Mouse (Mus musculus): ENCODE results near the gene Plekhn1. TPM values are rescaled to one million over a fixed set of nuclear protein-coding genes. Genes with fewer than 3 reads are reported as not detected.

The Plekhn1 gene
- polyA plus RNA-seq, 1 experiment: 7.5 TPM

DNA sequence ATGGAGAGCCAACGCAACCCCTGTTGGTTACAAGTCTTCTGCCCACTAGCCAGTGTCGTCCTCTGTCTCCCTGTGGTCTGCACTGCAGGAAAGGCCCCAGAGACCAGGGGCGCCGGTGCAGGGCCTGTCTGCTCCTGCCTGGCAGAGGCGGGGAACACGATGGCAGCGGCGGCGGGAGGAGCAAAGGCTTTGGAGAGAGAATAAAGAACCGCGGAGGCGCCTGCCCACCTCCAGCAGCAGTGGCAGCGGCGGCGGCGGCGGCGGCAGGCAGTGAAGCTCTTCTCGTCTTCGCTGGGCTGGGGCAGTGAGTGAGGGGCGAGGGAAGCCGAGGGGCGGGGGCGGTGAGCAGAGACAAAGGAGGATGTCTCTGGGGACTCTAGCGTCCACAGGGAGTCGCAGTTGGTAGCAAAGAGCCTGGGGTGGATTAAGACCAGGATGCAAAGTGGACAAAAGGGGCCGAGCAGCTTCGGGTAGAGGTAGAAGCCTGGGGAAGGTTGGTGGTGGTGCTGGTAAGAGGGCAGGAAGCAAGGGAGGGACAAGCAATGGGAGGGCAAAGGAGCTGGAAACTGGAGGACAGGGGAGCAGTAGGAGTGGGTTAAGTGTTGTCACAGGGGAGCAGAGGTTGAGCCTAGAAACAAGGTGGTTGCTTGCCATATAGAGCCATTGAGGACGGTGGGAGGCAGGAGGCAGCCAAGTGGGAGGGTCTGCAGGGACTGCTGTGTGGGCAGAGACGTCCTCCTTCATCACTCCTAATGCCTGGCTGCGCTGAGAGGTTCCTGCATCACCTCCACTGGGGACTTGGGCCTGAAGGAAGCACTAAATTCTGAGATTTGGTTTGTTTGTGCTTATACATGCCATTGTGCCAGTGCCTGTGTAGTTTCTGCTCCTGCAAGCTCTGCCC, 48.5 kb downstream of the Plekhn1 start:
- no peaks in the 10 kb centered on the region for H3K27me3 ChIP-seq (ENCODE audit: control insufficient read depth, insufficient read depth, insufficient read length)
- H3K79me2 ChIP-seq (ENCODE audit: control insufficient read depth, insufficient read depth): no peaks in the 10 kb centered on the region
- no peak overlapping the region for H3K4me3 ChIP-seq (ENCODE audit: insufficient read depth, poor library complexity, severe bottlenecking)
- no peaks in the 10 kb centered on the region for H3K36me3 ChIP-seq (ENCODE audit: control insufficient read depth, insufficient read depth)
- TF ChIP-seq MAX (IDR thresholded peaks at IDR 0.05): no peak
- H3K79me3 ChIP-seq (ENCODE audit: low read depth): no peaks in the 10 kb centered on the region
- H3ac ChIP-seq (ENCODE audit: control insufficient read depth, insufficient read length, low read depth): no peak overlapping the region

DNA sequence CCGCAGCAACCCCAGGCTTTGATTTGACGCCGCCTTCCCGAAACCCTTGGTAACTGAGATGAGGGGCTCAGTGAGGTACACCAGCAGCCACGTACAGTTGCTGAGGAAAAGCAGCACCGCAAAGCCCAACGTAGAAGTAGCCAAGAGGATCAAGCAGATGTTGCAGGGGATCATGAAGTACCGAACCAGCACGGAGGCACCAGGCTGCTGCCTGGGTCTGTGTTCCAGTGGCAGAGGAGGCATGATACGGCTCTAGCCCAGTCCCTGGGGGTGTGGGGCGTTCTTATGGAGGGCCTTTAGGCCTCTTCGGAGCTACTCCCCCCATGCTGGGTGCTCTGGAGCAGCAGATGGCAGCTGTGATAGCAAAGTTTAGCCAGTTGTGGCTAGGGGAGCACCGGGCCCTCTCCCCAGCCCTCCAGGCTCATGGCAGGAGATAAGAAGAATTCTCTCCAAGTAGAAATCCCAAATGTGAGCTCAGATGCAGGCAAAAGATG, 49.2 kb downstream of the Plekhn1 start:
- no peaks in the 10 kb centered on the region for H3K79me2 ChIP-seq (ENCODE audit: control insufficient read depth, insufficient read depth)
- no peak overlapping the region for H3ac ChIP-seq (ENCODE audit: control insufficient read depth, insufficient read length, low read depth)
- H3K36me3 ChIP-seq (ENCODE audit: control insufficient read depth, insufficient read depth): no peaks in the 10 kb centered on the region
- no peaks in the 10 kb centered on the region for H3K79me3 ChIP-seq (ENCODE audit: low read depth)
- H3K27me3 ChIP-seq (ENCODE audit: control insufficient read depth, insufficient read depth, insufficient read length): no peaks in the 10 kb centered on the region
- H3K4me3 ChIP-seq (ENCODE audit: insufficient read depth, poor library complexity, severe bottlenecking): no peak overlapping the region
- TF ChIP-seq CEBPB (IDR thresholded peaks at IDR 0.05; ENCODE audit: low read depth) (no peak), CTCF (IDR thresholded peaks at IDR 0.05; ENCODE audit: control insufficient read depth, insufficient read depth, insufficient read length) (no peak), MYOD1 (IDR thresholded peaks at IDR 0.05; ENCODE audit: control insufficient read depth, insufficient read length, low read depth) (no peak), MAX (IDR thresholded peaks at IDR 0.05) (no peak), MYOG (IDR thresholded peaks at IDR 0.05; ENCODE audit: control insufficient read depth, extremely low read depth, insufficient read length) (no peak), FOSL1 (IDR thresholded peaks at IDR 0.05; ENCODE audit: insufficient read depth, low read length, poor library complexity, severe bottlenecking) (no peak), USF1 (IDR thresholded peaks at IDR 0.05; ENCODE audit: low read depth) (no peak)

DNA sequence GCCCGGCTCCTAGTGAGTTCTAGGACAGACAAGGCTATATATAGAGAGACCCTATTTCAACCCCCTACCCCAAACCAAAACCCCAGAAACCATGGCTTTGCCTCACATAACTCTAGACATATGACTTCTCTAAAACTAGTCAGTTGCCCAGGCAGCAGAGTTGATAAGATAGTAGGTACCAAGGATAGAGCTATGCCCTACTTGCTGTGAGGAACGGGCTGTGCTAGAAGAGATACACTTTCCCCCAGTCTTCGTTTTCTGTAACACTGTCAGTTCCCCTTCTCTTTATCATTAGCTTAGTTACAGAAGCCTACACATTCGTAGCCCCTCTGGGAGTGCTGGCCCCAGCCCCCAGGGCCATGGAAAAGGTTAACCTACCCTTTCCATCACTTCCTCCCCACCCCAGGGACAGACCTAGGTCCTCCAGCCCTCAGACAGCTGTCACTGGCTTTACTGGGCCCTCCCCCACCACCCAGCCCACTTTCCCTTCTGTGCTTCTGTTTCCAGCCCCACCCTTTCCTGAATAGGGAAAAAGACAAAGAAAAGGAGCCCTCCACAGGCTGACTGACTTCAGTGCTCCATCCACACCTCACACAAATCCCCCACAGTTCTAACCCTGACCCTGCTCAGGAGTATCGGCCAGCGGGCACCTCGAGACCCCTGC, 50.2 kb downstream of the Plekhn1 start:
- no peak overlapping the region for H3K4me3 ChIP-seq (ENCODE audit: insufficient read depth, poor library complexity, severe bottlenecking)
- H3K79me3 ChIP-seq (ENCODE audit: low read depth): no peaks in the 10 kb centered on the region
- H3K79me2 ChIP-seq (ENCODE audit: control insufficient read depth, insufficient read depth): no peaks in the 10 kb centered on the region
- H3K36me3 ChIP-seq (ENCODE audit: control insufficient read depth, insufficient read depth): no peaks in the 10 kb centered on the region
- no peaks in the 10 kb centered on the region for H3K27me3 ChIP-seq (ENCODE audit: control insufficient read depth, insufficient read depth, insufficient read length)
- no peak for TF ChIP-seq MYOD1 (IDR thresholded peaks at IDR 0.05; ENCODE audit: control insufficient read depth, insufficient read length, low read depth)
- no peak for TF ChIP-seq CTCF (IDR thresholded peaks at IDR 0.05; ENCODE audit: control insufficient read depth, insufficient read depth, insufficient read length)
- TF ChIP-seq MAX (IDR thresholded peaks at IDR 0.05): no peak
- TF ChIP-seq USF1 (IDR thresholded peaks at IDR 0.05; ENCODE audit: low read depth): no peak
- TF ChIP-seq MYOG (IDR thresholded peaks at IDR 0.05; ENCODE audit: control insufficient read depth, extremely low read depth, insufficient read length): no peak
- TF ChIP-seq FOSL1 (IDR thresholded peaks at IDR 0.05; ENCODE audit: insufficient read depth, low read length, poor library complexity, severe bottlenecking): no peak
- TF ChIP-seq CEBPB (IDR thresholded peaks at IDR 0.05; ENCODE audit: low read depth): no peak
- no peak overlapping the region for H3ac ChIP-seq (ENCODE audit: control insufficient read depth, insufficient read length, low read depth)

DNA sequence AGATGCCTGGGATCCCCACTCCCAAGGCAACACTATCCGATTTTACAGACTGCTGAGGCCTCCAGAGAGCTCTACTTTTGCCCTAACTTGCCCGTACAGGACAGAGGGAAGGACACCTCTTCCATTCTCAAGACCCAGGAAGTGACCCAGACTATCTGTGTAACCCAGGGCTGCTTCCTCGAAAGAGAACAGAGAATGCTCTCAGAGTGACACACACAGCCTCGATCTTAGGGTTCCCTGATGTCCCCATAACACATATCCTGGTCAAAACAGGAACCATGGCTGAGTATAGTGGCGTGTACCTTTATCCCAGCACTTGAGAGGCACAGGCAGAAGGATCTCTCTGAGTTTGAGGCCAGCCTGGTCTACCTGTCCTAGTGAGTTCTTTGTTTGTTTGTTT, 50.9 kb downstream of the Plekhn1 start:
- Histone ChIP-seq H3K4me3 (ENCODE audit: insufficient read depth, poor library complexity, severe bottlenecking) (no peak overlapping the region), H3ac (ENCODE audit: control insufficient read depth, insufficient read length, low read depth) (no peak overlapping the region), H3K27me3 (ENCODE audit: control insufficient read depth, insufficient read depth, insufficient read length) (no peaks in the 10 kb centered on the region), H3K79me2 (ENCODE audit: control insufficient read depth, insufficient read depth) (no peaks in the 10 kb centered on the region), H3K79me3 (ENCODE audit: low read depth) (no peaks in the 10 kb centered on the region), H3K36me3 (ENCODE audit: control insufficient read depth, insufficient read depth) (no peaks in the 10 kb centered on the region)
- TF ChIP-seq MYOG (IDR thresholded peaks at IDR 0.05; ENCODE audit: control insufficient read depth, extremely low read depth, insufficient read length): no peak
- TF ChIP-seq MYOD1 (IDR thresholded peaks at IDR 0.05; ENCODE audit: control insufficient read depth, insufficient read length, low read depth): no peak
- no peak for TF ChIP-seq MAX (IDR thresholded peaks at IDR 0.05)
- no peak for TF ChIP-seq USF1 (IDR thresholded peaks at IDR 0.05; ENCODE audit: low read depth)
- TF ChIP-seq CEBPB (IDR thresholded peaks at IDR 0.05; ENCODE audit: low read depth): no peak
- no peak for TF ChIP-seq FOSL1 (IDR thresholded peaks at IDR 0.05; ENCODE audit: insufficient read depth, low read length, poor library complexity, severe bottlenecking)
- no peak for TF ChIP-seq CTCF (IDR thresholded peaks at IDR 0.05; ENCODE audit: control insufficient read depth, insufficient read depth, insufficient read length)

- H3K79me2 ChIP-seq (ENCODE audit: control insufficient read depth, insufficient read depth): no peaks in the 10 kb centered on the region
- no peak overlapping the region for H3ac ChIP-seq (ENCODE audit: control insufficient read depth, insufficient read length, low read depth)
- H3K4me3 ChIP-seq (ENCODE audit: insufficient read depth, poor library complexity, severe bottlenecking): no peak overlapping the region
- no peaks in the 10 kb centered on the region for H3K36me3 ChIP-seq (ENCODE audit: control insufficient read depth, insufficient read depth)
- no peaks in the 10 kb centered on the region for H3K27me3 ChIP-seq (ENCODE audit: control insufficient read depth, insufficient read depth, insufficient read length)
- TF ChIP-seq CEBPB (IDR thresholded peaks at IDR 0.05; ENCODE audit: low read depth) (no peak), FOSL1 (IDR thresholded peaks at IDR 0.05; ENCODE audit: insufficient read depth, low read length, poor library complexity, severe bottlenecking) (no peak), MYOD1 (IDR thresholded peaks at IDR 0.05; ENCODE audit: control insufficient read depth, insufficient read length, low read depth) (no peak), MYOG (IDR thresholded peaks at IDR 0.05; ENCODE audit: control insufficient read depth, extremely low read depth, insufficient read length) (no peak), MAX (IDR thresholded peaks at IDR 0.05) (no peak), CTCF (IDR thresholded peaks at IDR 0.05; ENCODE audit: control insufficient read depth, insufficient read depth, insufficient read length) (no peak), USF1 (IDR thresholded peaks at IDR 0.05; ENCODE audit: low read depth) (no peak)
- no peaks in the 10 kb centered on the region for H3K79me3 ChIP-seq (ENCODE audit: low read depth)
These were observed 57.0 kb downstream of the Plekhn1 start for GRCm38 (mm10) chr4:156177630-156178029.

Measured in C2C12 (cell line).